Mouse (Mus musculus) spleen, adult 2 months (tissue): Measurements from ENCODE around the gene Zbtb8b.

Experiments
- CTCF ChIP-seq: fragments of 200-500 bp; IDR thresholded peaks from 2 replicates; pipeline ENCODE4 v1.5.1; 2011; ENCODE audit warnings: mild to moderate bottlenecking, inconsistent platforms; ENCODE audit not compliant: insufficient read depth, insufficient read length, insufficient replicate concordance; ENCODE audit errors: extremely low read depth
- POLR2A ChIP-seq: fragments of 200-500 bp; IDR thresholded peaks from 2 replicates; pipeline ENCODE4 v1.6.1; 2011; ENCODE audit warnings: low read depth, low read length, inconsistent platforms

- TF ChIP-seq CTCF, result no peak
- no peak for TF ChIP-seq POLR2A
Measured at GRCm38 (mm10) chr4:129479863-129480262, 39.2 kb upstream of the Zbtb8b start.
